Mouse (Mus musculus) layer of hippocampus, adult 8-10 months (tissue): ENCODE results near the gene Cdh18. TPM values are rescaled to one million over a fixed set of nuclear protein-coding genes. Genes with fewer than 3 reads are reported as not detected.

Experiments used
- DNase-seq, 2 experiments: peaks; one replicate each; pipeline ENCODE4 v3.0.0; 2022; ENCODE audit warnings: low spot score in 2 of 2
- total RNA-seq, 4 experiments: library from RNA; stranded (reverse); gene quantifications; 2 replicates each; pipeline ENCODE4 v1.2.4; 2022

Gene Cdh18
- total RNA-seq, 4 experiments from 2014 or later, result 12.5 to 14.4 (median 13.5) TPM

DNA sequence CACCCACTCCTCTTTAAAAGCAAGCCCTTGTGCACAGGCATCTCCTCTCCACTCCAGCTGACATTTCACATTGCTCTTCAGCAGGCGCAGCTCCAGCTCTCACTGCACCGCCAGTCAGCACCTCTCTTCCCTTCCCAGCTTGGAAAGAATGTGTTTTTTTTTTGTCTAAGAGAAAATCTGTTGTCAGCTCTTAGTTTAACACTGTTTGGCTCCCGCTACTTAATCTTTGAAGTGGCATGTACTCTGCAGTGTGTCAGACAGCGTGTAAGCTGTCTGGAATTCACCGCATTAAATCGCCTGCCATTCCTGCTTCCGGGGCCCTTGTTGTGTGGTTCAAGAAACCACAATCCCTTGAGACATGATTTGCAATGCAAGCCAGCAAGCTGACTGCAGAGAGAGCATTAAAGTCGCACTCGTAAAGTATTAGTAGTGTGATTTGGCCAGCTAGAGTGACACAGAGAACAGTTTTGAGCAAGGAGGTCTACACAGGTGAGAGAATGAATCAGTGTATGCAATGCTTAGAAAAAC lies 903.3 kb downstream of the Cdh18 start:
- no peak for DNase-seq

DNA sequence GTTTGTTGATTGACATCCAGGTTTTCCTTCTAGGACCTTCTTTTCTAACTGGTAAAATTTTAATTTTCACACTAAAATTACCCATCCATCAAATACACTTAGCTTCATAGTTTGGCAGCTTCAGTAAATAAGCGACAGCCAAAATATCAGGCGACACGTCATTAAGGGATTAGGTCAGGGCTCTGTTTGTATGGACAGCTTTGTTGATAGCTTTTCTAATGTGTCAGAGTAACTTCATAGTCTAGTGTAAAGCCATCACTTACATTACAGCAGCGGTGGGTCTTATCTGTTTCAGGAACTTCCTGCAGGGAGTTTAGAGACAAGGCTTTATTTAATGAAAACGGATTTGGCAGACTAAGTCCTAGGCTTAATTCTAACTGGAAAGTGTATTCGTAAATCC lies 904.5 kb downstream of the Cdh18 start:
- DNase-seq, result no peak

DNA sequence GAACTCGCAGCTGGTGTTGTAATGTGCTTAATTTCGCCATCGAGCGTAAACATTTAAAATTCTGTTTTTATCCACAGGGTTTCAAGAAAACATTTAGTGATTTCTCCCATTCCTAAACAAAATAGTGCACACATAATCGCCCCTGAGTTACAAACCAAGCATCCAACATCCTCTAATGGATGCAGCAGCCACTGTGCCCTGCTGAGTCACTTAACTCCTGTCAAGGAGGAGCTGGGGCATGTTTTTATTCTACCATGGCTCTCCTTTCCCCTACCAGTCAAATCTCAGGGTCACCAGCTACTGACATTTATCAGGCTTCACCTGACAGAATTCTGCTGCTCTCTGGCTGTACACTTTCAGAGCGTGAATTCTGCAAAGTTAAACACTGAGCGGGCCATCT lies 906.5 kb downstream of the Cdh18 start:
- no peak for DNase-seq

DNA sequence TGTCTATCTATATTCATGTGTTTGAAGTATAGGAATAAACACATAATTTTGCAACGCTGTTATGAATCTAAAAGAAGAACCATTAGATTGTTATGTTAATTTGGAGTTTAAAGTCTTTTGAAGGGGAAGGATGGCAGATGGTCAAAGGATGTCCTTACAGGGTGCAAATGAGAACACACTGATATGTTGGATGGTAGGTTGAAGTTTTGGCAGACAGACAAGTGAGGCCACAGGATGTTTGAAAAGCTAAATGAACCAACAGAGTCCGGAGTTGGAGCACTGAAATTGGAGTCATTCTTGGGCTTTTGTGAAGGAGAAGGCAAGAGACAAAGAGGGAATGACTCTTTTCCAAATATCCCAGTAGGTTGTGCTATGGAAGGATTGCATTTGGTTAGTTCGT lies 908.6 kb downstream of the Cdh18 start:
- no peak for DNase-seq

DNA sequence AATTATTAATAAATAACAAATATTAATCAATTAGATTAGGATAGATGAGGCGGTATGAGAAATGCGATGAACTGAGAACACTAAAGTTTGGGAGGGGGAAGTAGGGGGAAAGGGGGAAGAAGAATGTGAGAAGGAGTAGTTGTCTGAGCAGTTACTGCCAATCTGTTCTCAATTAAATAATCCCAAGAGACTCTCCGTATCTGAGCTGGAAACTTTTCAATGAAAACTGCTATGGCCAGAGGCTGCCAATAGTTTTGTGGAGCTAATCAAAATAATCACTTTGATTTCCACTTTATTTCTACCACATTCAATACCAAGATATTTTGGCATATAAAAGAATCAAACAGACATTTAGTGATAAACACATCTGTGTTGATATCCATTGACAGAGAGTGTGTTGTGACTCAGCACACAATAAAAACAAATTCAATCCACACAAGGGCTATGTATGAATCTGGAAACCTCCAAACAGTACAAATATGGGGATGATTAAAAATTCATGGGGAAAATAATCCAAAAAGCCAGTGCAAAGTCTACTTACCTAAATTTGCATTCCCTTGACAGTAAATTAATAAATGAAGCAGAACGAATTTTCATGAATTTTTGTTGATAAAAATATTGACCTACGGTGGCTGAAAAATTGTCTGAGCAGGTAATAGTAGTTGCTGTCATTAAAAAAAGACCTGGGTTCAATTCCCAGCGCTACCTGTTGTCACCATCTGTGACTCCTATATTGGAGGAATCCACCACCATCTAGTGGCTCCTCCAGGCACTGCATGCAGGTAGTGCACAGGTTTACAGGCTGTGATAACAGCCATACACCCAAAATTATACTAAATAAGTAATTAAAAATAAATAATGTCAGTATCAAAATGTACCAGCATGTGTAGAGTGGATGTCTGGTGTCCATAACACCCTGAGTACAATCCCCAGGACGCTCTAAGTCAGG lies 922.0 kb downstream of the Cdh18 start:
- DNase-seq, result peak in 1 of 2 experiments; percentile 7

DNA sequence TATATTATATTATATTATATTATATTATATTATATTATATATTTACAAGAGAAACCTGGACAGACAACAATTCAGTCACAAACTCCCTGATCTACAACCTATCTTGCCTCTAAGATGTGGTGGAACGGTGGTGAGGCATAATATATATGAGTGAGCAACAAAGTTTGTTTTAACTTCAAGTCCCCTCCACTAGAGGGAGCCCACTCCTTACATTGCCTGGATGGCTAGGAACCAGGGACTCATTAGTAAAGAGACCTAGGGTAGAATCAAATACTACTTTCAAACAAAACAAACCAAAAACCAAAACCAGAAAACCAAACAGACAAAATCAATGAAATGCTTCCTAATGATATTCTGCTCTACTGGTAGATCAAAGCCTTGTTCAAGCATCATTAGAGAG lies 937.5 kb downstream of the Cdh18 start:
- peak in 1 of 2 experiments; percentile 14 for DNase-seq

DNA sequence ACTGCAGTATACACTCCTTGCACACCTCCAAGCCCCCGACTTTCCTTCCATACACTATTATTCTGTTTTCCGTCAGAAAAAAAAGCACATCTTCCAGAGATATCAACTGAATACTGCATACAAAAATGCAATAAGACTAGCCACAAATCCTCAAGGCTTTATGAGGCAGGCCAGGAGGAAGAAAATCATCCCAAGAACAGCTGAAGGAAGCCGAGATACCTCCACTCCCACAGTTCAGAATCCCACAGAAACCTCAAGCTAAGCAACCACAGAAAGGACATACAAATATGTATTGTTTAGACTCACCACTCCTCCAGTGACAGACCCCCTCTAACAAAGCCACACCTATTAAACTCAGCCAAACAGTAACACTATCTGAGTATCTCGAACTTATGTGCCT lies 957.7 kb downstream of the Cdh18 start:
- DNase-seq, result no peak

DNA sequence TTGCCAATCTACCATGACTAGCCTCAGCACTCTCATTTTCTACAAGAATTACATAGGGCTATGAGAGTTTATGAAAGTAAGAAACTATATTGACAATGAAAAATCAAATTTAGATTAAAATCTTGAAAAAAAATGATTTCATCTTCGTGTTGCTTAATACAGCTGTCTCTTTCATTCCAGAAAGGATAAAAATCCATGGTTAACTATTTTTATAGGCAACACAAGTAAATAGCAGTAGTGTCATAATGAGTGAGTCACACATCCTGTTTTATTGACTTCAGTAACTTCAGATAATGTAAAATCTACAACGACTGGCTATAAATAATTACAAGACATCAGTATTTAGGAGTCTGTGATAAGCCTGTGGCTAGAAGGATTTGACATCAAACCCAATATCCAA lies 960.9 kb downstream of the Cdh18 start:
- no peak for DNase-seq

DNA sequence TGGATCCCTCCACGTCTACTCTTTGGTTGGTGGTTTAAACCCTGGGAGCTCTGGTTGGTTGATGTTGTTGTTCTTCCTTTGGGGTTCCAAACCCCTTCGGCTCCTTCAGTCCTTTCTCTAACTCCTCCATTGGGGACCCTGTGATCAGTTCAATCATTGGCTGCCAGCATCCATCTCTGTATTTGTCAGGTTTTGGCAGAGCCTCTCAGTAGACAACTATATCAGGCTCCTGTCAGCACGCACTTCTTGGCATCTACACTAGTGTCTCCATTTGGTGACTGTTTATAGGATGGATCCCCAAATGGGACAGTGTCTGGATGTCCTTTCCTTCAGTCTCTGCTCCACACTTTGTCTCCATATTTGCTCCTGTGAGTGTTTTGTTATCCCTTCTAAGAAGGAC lies 967.0 kb downstream of the Cdh18 start:
- no peak for DNase-seq

DNA sequence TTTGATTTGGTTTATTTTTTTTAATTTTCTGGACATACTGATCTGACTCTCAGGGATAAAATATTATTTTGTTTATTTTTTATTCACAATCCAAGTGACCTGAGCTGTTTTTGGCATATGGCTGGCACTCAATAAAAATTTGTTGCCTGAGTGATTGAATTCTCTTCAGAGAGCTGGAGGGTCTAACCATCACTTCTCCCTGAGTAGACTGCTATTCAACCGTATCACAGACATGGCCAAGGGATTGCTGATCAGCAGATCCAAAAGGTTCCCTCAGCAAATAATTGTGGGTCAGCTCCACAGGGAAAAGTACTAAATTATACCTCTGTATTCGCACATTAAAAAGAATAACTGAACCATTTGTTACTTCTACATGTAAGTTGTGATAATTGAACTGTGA lies 969.3 kb downstream of the Cdh18 start:
- DNase-seq, result no peak
